Mouse (Mus musculus): ENCODE measurements around the gene Wrap73. TPM values are rescaled to one million over a fixed set of nuclear protein-coding genes. Genes with fewer than 3 reads are reported as not detected.

The Wrap73 gene
- polyA plus RNA-seq, 1 experiment from 2014 or later: 38.6 TPM

DNA sequence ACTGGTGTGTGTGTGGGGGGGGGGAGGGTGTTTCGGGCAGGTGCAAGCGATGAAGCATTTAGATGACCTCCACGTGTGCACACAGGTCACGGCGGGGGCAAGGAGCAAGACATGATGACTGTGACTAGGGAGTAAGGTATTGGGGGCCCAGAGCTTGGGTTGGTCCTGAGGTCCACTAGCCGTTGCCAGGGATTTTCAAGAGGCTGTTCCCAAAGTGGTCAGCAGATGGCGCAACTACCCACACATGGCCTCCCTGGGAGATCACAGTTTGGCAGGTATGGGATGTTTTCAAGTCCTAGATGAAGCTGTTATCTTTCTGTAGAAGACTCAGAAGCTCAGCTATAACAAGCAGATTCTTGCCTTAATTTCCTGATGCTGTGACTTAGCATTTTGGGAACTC lies 21.1 kb downstream of the Wrap73 start:
- Histone ChIP-seq H3K27me3 (ENCODE audit: control insufficient read depth, insufficient read depth, low read length) (0 out of 2 replicates have a peak, but pooled peaks cover under 1% of the 10 kb centered on the region), H3K4me3 (replicated peaks; ENCODE audit: low read length) (no peak overlapping the region), H3K4me1 (ENCODE audit: control insufficient read depth, insufficient read depth, low read length) (peaks cover 14% of the 10 kb centered on the region; the same call in 1 of the 2 replicates), H3K36me3 (ENCODE audit: control insufficient read depth, insufficient read depth, low read length) (peaks cover 4% of the 10 kb centered on the region), H3K9ac (ENCODE audit: low read length) (no peak overlapping the region), H3K27ac (ENCODE audit: low read length) (no peak overlapping the region), H3K9me3 (replicated peaks; ENCODE audit: control insufficient read depth, low read length) (no peaks in the 10 kb centered on the region), H3K4me2 (ENCODE audit: low read depth, low read length) (no peak overlapping the region)
- no peak for ATAC-seq (ENCODE audit: insufficient read depth, low FRiP score)
- 16% methylated on average over 7 of the region's 7 CpGs for WGBS

DNA sequence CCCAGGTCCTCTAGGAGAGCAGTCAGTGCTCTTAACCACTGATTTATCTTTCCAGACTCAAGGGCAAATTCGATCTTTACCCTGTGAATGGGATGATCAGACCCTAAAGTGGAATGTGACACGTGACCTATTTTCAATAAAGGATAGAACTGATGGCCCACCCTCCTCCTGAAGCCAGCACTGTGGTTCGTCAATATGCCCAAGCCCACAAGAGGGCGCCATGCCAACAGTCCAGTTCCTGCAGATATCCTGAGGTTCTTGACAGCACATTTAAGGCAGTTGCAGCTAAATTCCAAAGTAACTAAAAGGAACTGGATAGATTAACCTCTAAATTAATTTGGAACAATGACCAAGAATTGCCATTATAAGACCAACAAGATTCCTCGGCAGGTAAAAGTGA lies 24.9 kb downstream of the Wrap73 start:
- Histone ChIP-seq H3K9ac (ENCODE audit: low read length) (no peak overlapping the region), H3K36me3 (ENCODE audit: control insufficient read depth, insufficient read depth, low read length) (no peaks in the 10 kb centered on the region), H3K9me3 (replicated peaks; ENCODE audit: control insufficient read depth, low read length) (no peaks in the 10 kb centered on the region), H3K4me1 (ENCODE audit: control insufficient read depth, insufficient read depth, low read length) (peaks cover 7% of the 10 kb centered on the region), H3K4me3 (replicated peaks; ENCODE audit: low read length) (no peak overlapping the region), H3K4me2 (ENCODE audit: low read depth, low read length) (no peak overlapping the region), H3K27me3 (ENCODE audit: control insufficient read depth, insufficient read depth, low read length) (peaks cover 36% of the 10 kb centered on the region), H3K27ac (ENCODE audit: low read length) (no peak overlapping the region)
- no peak for ATAC-seq (ENCODE audit: insufficient read depth, low FRiP score)
- 20% methylated on average over 5 of the region's 5 CpGs for WGBS

DNA sequence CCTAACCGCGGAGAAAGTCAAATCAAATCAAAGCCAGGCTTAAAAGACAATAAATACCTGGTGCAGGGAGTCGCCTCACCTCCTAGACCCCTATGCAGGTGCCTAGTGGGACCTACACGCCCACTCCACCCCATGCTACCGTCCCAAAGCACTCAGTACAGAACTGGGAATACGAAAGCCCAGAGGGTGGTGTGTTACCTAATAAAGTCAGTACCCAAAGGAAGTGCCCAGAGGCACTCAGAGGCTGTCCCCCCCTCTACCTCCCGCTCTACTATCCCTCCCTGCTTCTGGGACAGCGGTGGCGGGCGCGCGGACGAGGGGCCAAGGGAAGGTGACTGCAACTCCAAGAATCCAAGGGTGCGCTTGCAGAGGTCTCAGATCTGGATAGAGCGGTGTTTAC lies 27.8 kb downstream of the Wrap73 start:
- H3K27me3 ChIP-seq (ENCODE audit: control insufficient read depth, insufficient read depth, low read length): peaks cover 50% of the 10 kb centered on the region
- H3K9me3 ChIP-seq (replicated peaks; ENCODE audit: control insufficient read depth, low read length): no peaks in the 10 kb centered on the region
- WGBS: under 1% methylated on average over 15 of the region's 15 CpGs
- H3K4me2 ChIP-seq (ENCODE audit: low read depth, low read length): peak overlapping the region; percentile 80
- H3K9ac ChIP-seq (ENCODE audit: low read length): peak overlapping the region; percentile 24; the same call in 1 of the 2 replicates
- ATAC-seq (ENCODE audit: insufficient read depth, low FRiP score): no peak
- H3K36me3 ChIP-seq (ENCODE audit: control insufficient read depth, insufficient read depth, low read length): no peaks in the 10 kb centered on the region
- H3K4me3 ChIP-seq (replicated peaks; ENCODE audit: low read length): peak overlapping the region; percentile 53
- no peak overlapping the region for H3K27ac ChIP-seq (ENCODE audit: low read length)
- H3K4me1 ChIP-seq (ENCODE audit: control insufficient read depth, insufficient read depth, low read length): peaks cover 7% of the 10 kb centered on the region

DNA sequence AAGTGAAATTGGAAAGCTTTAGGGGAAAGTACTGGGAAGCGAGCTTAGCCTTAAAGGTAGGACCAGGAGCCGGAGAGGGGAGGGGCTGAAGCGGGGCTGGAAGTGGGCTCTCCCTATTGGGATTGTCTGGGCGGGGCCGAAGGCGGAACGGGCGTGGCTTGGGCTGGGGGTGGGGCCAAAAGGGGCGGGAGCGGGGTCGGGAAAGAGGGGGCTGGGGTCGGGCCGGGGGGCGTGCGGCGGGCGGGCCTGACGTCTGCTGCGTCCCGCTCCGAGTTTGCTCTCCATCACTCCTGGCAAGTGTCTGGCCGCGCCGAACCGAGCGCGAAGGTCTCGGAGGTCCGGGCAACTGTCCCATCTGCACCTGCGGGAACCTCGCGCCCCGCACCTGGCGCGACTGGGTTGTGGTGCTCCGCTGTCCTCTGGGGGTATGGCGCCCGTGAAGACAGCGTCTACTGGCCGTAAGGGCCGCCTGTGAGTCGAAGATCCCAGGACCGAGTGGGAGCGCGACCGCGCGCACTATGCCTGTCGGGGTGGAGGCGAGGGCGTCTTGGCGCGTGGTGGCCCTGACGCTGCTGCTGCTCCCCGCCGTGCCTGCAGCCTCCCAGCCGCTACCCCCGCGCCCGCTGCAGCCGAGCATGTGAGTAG lies 28.5 kb downstream of the Wrap73 start, which contains the start of gene Megf6:
Gene Megf6, plus strand, starts transcription at position 225 of the 645 bp plus-strand sequence.
- H3K27me3 ChIP-seq (ENCODE audit: control insufficient read depth, insufficient read depth, low read length): peaks cover 50% of the 10 kb centered on the region
- H3K4me1 ChIP-seq (ENCODE audit: control insufficient read depth, insufficient read depth, low read length): peaks cover 8% of the 10 kb centered on the region
- peak within 1 kb of the TSS; percentile 57 for H3K9ac ChIP-seq (ENCODE audit: low read length)
- peak within 1 kb of the TSS; percentile 80 for H3K4me2 ChIP-seq (ENCODE audit: low read depth, low read length)
- no peak within 1 kb of the TSS for H3K27ac ChIP-seq (ENCODE audit: low read length)
- WGBS: under 1% methylated on average over 61 of the region's 61 CpGs
- no peaks in the 10 kb centered on the region for H3K9me3 ChIP-seq (replicated peaks; ENCODE audit: control insufficient read depth, low read length)
- peak; percentile 85; the same call in 1 of the 2 replicates for ATAC-seq (ENCODE audit: insufficient read depth, low FRiP score)
- peak within 1 kb of the TSS; percentile 53 for H3K4me3 ChIP-seq (replicated peaks; ENCODE audit: low read length)
- no peaks in the 10 kb centered on the region for H3K36me3 ChIP-seq (ENCODE audit: control insufficient read depth, insufficient read depth, low read length)

DNA sequence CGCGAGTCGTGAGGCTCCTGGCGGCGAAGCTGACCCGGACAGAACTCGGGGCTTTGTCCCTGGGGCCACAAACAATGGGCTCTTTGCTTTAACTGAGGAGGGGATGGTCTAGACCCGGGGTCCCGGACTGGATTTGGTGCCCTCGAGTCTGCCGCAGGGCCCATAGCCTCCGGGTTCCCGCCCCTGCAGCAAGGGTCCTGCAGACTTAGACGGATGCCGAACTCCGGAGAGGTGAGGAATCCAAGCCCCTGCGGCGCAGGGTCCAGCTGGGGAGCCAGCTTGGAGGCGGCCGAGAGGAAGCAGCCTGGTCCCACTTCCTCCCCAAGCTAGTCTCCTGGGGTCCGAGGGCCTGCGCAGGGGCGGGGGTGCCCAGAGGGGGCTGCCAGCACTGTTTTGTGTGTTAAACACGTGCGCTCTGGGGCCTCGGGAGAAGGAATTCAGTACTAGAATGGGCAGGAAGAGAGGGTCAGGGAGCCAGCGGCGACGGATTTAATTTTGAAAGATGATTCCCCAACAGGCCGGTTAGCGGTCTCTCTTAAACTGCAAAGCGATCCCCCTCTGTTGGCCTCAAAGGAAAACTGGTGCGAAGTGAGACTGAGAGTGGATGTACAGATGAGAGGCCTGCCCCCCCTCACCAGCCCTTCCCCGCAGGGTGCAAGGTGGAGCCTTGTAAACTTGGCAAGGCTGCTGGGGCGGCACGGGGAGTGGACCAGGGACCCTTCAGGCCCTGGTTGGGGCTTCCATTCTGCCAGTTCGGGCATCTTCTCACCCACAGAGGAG lies 29.2 kb downstream of the Wrap73 start:
- ATAC-seq (ENCODE audit: insufficient read depth, low FRiP score): no peak
- 1% methylated on average over 37 of the region's 37 CpGs for WGBS

DNA sequence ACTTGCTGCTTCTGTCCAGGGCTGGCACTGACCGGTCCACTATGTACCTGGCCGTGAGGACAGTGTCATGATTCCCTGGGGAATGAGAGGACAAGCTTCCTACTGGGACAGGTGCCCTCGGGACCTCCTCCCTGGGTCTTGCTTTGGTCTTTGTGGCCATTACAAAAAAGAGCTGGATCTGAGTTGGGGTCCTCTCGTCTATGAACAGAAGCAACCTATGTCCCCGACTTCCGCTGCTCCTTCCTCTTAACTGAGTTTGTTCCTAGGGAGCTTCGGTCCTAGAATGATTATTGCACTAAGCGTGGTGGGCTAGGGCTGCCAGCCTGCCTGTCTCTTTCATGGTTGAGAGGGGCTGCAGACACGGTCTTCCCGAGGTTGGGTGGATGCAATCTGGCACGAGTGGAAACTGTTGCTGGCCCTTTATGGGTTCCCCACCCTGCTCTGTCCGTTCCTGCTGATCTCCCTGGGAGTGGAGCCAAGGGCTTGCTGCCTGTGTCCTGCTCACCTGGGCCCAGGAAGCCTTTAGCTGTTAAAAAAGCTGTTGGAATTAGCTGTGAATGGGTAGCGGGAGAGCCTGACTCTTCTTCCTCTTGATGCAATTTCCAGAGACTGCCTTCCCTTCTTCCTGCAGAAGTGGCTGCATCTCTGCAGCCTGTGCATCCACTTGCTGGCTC lies 29.9 kb downstream of the Wrap73 start:
- Histone ChIP-seq H3K4me1 (ENCODE audit: control insufficient read depth, insufficient read depth, low read length) (peaks cover 11% of the 10 kb centered on the region), H3K9me3 (replicated peaks; ENCODE audit: control insufficient read depth, low read length) (no peaks in the 10 kb centered on the region), H3K27ac (ENCODE audit: low read length) (no peak overlapping the region), H3K4me3 (replicated peaks; ENCODE audit: low read length) (peak overlapping the region; percentile 53), H3K9ac (ENCODE audit: low read length) (peak overlapping the region; percentile 47; the same call in 1 of the 2 replicates), H3K36me3 (ENCODE audit: control insufficient read depth, insufficient read depth, low read length) (no peaks in the 10 kb centered on the region), H3K4me2 (ENCODE audit: low read depth, low read length) (peak overlapping the region; percentile 80), H3K27me3 (ENCODE audit: control insufficient read depth, insufficient read depth, low read length) (peaks cover 50% of the 10 kb centered on the region)
- 43% methylated on average over 13 of the region's 13 CpGs for WGBS
- ATAC-seq (ENCODE audit: insufficient read depth, low FRiP score): no peak

More for the DNA sequence above, 29.2 kb downstream of the Wrap73 start:
- H3K4me3 ChIP-seq (replicated peaks; ENCODE audit: low read length): peak overlapping the region; percentile 53
- H3K27ac ChIP-seq (ENCODE audit: low read length): no peak overlapping the region
- peaks cover 50% of the 10 kb centered on the region for H3K27me3 ChIP-seq (ENCODE audit: control insufficient read depth, insufficient read depth, low read length)
- H3K9ac ChIP-seq (ENCODE audit: low read length): peak overlapping the region; percentile 57
- peak overlapping the region; percentile 80 for H3K4me2 ChIP-seq (ENCODE audit: low read depth, low read length)
- no peaks in the 10 kb centered on the region for H3K9me3 ChIP-seq (replicated peaks; ENCODE audit: control insufficient read depth, low read length)
- peaks cover 11% of the 10 kb centered on the region for H3K4me1 ChIP-seq (ENCODE audit: control insufficient read depth, insufficient read depth, low read length)
- no peaks in the 10 kb centered on the region for H3K36me3 ChIP-seq (ENCODE audit: control insufficient read depth, insufficient read depth, low read length)

DNA sequence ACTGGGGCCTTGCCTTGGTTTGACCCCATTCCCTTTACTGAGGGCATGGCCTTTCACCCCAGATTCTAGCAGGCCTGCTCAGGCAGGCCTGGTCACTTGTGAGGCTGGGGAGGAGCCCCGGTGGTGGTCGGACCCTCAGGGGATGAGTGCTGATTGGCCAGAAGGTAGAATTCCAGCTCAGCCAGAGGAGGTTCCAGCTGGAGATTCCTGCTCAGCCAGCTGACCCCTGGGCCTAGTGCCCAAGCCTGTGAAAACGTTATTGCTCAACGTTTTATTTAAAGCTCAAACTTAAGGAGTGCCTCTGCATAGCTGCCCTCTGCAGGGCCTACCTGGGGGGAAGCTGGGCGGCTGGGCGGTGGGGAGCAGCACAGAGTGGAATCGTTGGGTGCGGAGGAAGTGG lies 35.1 kb downstream of the Wrap73 start:
- WGBS: 58% methylated on average over 8 of the region's 8 CpGs
- no peak overlapping the region for H3K27ac ChIP-seq (ENCODE audit: low read length)

DNA sequence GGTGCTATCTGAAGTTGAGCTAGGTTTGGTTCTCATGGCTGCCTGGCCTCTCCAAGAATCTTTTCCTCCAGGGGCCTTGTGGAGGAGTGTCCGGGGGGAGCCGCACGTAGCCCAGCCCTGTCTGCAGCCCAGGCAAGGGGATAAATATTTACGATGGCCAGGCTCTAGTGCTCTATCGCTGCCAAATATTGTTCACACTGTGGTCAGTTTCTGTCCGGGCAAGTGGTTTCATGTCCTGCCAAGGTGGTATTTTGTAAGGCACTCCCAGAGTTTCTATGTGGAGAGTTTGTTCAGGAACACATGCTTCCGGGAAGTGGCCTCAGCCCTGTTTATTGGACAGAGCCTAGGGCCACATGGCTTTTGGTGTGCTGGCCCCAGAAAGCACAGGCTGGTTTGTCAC lies 38.8 kb downstream of the Wrap73 start:
- Histone ChIP-seq H3K4me1 (ENCODE audit: control insufficient read depth, insufficient read depth, low read length) (no peaks in the 10 kb centered on the region), H3K9ac (ENCODE audit: low read length) (no peak overlapping the region), H3K27ac (ENCODE audit: low read length) (no peak overlapping the region), H3K9me3 (replicated peaks; ENCODE audit: control insufficient read depth, low read length) (no peaks in the 10 kb centered on the region), H3K27me3 (ENCODE audit: control insufficient read depth, insufficient read depth, low read length) (no peaks in the 10 kb centered on the region), H3K4me2 (ENCODE audit: low read depth, low read length) (no peak overlapping the region), H3K4me3 (replicated peaks; ENCODE audit: low read length) (no peak overlapping the region), H3K36me3 (ENCODE audit: control insufficient read depth, insufficient read depth, low read length) (no peaks in the 10 kb centered on the region)
- ATAC-seq (ENCODE audit: insufficient read depth, low FRiP score): no peak
- WGBS: 58% methylated on average over 7 of the region's 7 CpGs

More for the DNA sequence above, 35.1 kb downstream of the Wrap73 start:
- peaks cover 12% of the 10 kb centered on the region for H3K27me3 ChIP-seq (ENCODE audit: control insufficient read depth, insufficient read depth, low read length)
- no peak overlapping the region for H3K4me2 ChIP-seq (ENCODE audit: low read depth, low read length)
- H3K4me1 ChIP-seq (ENCODE audit: control insufficient read depth, insufficient read depth, low read length): 0 out of 2 replicates have a peak, but pooled peaks cover 5% of the 10 kb centered on the region
- H3K36me3 ChIP-seq (ENCODE audit: control insufficient read depth, insufficient read depth, low read length): no peaks in the 10 kb centered on the region
- no peak for ATAC-seq (ENCODE audit: insufficient read depth, low FRiP score)
- no peak overlapping the region for H3K9ac ChIP-seq (ENCODE audit: low read length)
- no peaks in the 10 kb centered on the region for H3K9me3 ChIP-seq (replicated peaks; ENCODE audit: control insufficient read depth, low read length)
- no peak overlapping the region for H3K4me3 ChIP-seq (replicated peaks; ENCODE audit: low read length)

DNA sequence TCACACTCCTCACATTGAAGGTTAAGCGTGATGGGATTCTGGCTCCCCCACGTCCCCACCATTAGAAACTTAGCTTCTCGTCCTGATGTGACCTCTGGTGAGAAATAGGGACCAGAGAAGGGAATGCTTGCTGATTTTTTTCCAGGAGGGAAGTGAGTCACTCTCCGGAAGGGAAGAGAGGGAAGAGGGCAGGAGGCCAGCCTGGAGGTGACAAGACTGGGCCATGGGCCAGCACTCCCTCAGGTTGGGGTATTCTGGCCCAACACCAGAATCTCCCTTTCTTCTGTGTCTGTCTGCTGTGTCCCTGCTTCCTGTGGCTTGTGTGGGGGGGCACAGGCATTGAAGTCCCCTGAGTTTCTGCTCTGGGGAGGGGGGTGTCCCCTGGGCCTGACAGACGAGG lies 41.4 kb downstream of the Wrap73 start:
- Histone ChIP-seq H3K27ac (ENCODE audit: low read length) (no peak overlapping the region), H3K27me3 (ENCODE audit: control insufficient read depth, insufficient read depth, low read length) (no peaks in the 10 kb centered on the region), H3K9me3 (replicated peaks; ENCODE audit: control insufficient read depth, low read length) (no peaks in the 10 kb centered on the region), H3K4me1 (ENCODE audit: control insufficient read depth, insufficient read depth, low read length) (no peaks in the 10 kb centered on the region), H3K4me3 (replicated peaks; ENCODE audit: low read length) (no peak overlapping the region), H3K36me3 (ENCODE audit: control insufficient read depth, insufficient read depth, low read length) (no peaks in the 10 kb centered on the region), H3K4me2 (ENCODE audit: low read depth, low read length) (no peak overlapping the region), H3K9ac (ENCODE audit: low read length) (no peak overlapping the region)
- no peak for ATAC-seq (ENCODE audit: insufficient read depth, low FRiP score)
- WGBS: 70% methylated on average over 5 of the region's 5 CpGs
